Mouse (Mus musculus) stomach, embryonic 15.5 days (tissue): Measurements from ENCODE around the gene Atg7. TPM values are rescaled to one million over a fixed set of nuclear protein-coding genes. Genes with fewer than 3 reads are reported as not detected.
"Not testable (repeated sequence)": the region's sequence is repeated elsewhere in the genome, so short reads cannot be mapped to it uniquely, and the experiment has no call there.

Experiments
- ATAC-seq: fragments of 200-750 bp; cut with Nextera tagmentation; 2 replicates; pipeline ENCODE4 v1.8.0; 2017; ENCODE audit warnings: low read depth, moderate number of reproducible peaks, moderate TSS enrichment; ENCODE audit not compliant: insufficient read depth, low FRiP score
- H3K27ac ChIP-seq: fragments of 300-500 bp; sonication (generic); 2 replicates; pipeline ENCODE4 v1.5.1; 2015; ENCODE audit warnings: mild to moderate bottlenecking, inconsistent platforms
- H3K27me3 ChIP-seq: fragments of 300-500 bp; sonication (generic); replicated peaks from 2 replicates; pipeline ENCODE4 v1.6.1; 2015; ENCODE audit warnings: inconsistent platforms
- H3K36me3 ChIP-seq: fragments of 300-500 bp; sonication (generic); 2 replicates; pipeline ENCODE4 v1.6.1; 2015; ENCODE audit warnings: inconsistent platforms
- H3K4me1 ChIP-seq: fragments of 300-500 bp; sonication (generic); 2 replicates; pipeline ENCODE4 v1.6.1; 2015; ENCODE audit warnings: inconsistent platforms
- H3K4me2 ChIP-seq: fragments of 300-500 bp; sonication (generic); 2 replicates; pipeline ENCODE4 v1.6.1; 2015; ENCODE audit warnings: mild to moderate bottlenecking, inconsistent platforms
- H3K4me3 ChIP-seq: fragments of 300-500 bp; sonication (generic); replicated peaks from 2 replicates; pipeline ENCODE4 v1.5.1; 2015; ENCODE audit warnings: inconsistent platforms
- H3K9ac ChIP-seq: fragments of 300-500 bp; sonication (generic); 2 replicates; pipeline ENCODE4 v1.6.1; 2015; ENCODE audit warnings: inconsistent platforms
- H3K9me3 ChIP-seq: fragments of 300-500 bp; sonication (generic); 2 replicates; pipeline ENCODE4 v1.6.1; 2016; ENCODE audit warnings: inconsistent platforms
- WGBS: fragments of 180-500 bp; shearing (Covaris S2); methylation state at CpG from one replicate; pipeline ENCODE4 v1.1.7; 2015; 5-methylcytosine and 5-hydroxymethylcytosine counted together
- polyA plus RNA-seq: library from polyadenylated mRNA; unstranded; fragments of >200 nt; fragmentation: Nextera tagmentation; extraction: Ambion mirVana; gene quantifications from 2 replicates; pipeline ENCODE4 v1.2.1, GENCODE M21; 2015

The Atg7 gene
- polyA plus RNA-seq: 18.4 and 20.7 TPM in 2 replicates

DNA sequence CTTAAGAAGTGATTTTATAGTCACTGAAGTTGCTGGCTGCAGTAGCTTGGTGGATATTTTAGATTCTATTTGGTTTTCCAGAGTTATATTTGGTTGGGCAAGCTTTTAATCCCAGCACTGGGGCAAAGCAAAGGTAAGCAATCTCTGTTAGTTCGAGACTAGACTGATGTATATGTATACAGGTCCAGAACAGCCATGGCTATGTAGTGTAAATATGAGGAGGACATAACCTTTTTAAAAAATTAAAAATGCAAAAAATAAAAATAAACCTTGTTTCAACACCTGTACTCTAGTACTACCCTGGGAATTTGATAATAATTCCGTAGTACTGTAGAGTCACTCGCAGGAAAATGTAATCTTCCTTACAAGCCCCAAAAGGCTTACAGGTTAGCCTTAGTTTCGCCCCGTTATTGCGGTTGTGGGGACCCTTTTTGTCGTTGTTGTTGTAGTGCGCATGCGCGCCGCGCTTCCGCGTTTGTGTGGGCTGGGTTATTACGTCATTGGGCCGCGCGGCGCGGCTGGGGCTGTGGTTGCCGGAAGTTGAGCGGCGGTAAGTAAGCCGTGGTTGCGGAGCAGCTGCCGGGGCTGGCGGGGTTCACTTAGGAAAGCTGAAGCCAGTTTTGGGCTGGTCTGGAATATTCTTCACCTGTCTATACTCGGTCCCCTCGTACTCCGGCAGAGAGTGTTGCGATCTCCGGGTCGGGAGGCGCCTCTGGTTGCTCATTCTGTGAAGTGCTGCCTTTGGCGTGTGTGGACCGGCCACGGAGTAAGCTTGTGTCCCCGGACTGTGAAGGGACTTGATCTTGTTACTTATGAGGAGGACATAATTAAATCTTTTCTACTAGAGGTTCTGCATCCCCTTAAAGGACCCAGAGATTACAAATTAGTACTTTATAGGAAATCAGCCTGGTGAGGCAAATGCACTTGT is at the start of gene Atg7:
Gene Atg7, plus strand, starts transcription at position 497 of the 928 bp plus-strand sequence.
- Histone ChIP-seq H3K27ac (peak within 1 kb of the TSS; percentile 51; the same call in 1 of the 2 replicates), H3K4me3 (peak within 1 kb of the TSS; percentile 73), H3K4me1 (peaks cover 5% of the 10 kb centered on the region), H3K36me3 (no peaks in the 10 kb centered on the region), H3K27me3 (no peaks in the 10 kb centered on the region), H3K9me3 (no peaks in the 10 kb centered on the region), H3K9ac (peak within 1 kb of the TSS; percentile 57; the same call in 1 of the 2 replicates), H3K4me2 (peak within 1 kb of the TSS; percentile 72)
- under 1% methylated on average over 38 of the region's 38 CpGs for WGBS
- ATAC-seq: peak; percentile 86

DNA sequence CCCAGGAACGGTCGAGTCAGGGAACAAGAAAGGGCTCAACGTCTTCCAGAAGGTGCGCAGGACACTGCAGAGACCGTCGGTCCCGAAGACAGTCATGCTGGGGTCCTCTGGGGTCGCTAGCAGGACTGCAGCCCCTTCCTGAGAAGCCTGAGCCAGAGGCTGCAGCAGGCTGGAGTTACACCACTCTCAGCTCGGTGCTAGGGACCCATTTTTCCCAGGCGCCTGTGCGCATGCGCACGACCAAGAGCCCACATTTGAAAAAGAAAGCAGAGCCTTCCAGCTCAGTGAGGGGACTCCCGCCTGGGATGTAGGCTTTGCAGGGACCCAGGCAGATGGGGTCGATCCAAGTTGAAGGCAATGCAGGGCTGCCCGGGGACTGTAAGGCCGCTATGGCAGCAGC is 28.8 kb upstream of the Atg7 start:
- H3K4me2 ChIP-seq, H3K4me3 ChIP-seq, ATAC-seq, H3K4me1 ChIP-seq, H3K27ac ChIP-seq, H3K27me3 ChIP-seq, H3K36me3 ChIP-seq, H3K9me3 ChIP-seq, H3K9ac ChIP-seq: not testable (repeated sequence)
- 3% methylated on average over 10 of the region's 17 CpGs for WGBS

DNA sequence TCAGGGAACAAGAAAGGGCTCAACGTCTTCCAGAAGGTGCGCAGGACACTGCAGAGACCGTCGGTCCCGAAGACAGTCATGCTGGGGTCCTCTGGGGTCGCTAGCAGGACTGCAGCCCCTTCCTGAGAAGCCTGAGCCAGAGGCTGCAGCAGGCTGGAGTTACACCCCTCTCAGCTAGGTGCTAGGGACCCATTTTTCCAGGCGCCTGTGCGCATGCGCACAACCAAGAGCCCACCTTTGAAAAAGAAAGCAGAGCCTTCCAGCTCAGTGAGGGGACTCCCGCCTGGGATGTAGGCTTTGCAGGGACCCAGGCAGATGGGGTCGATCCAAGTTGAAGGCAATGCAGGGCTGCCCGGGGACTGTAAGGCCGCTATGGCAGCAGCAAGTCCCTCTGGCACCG is 9.0 kb upstream of the Atg7 start:
- not testable (repeated sequence) for H3K9ac ChIP-seq, H3K4me1 ChIP-seq, H3K4me2 ChIP-seq, H3K4me3 ChIP-seq, H3K27me3 ChIP-seq, H3K36me3 ChIP-seq, ATAC-seq, H3K27ac ChIP-seq, H3K9me3 ChIP-seq
- WGBS: no CpG with 5 or more reads among the region's 14 CpGs

DNA sequence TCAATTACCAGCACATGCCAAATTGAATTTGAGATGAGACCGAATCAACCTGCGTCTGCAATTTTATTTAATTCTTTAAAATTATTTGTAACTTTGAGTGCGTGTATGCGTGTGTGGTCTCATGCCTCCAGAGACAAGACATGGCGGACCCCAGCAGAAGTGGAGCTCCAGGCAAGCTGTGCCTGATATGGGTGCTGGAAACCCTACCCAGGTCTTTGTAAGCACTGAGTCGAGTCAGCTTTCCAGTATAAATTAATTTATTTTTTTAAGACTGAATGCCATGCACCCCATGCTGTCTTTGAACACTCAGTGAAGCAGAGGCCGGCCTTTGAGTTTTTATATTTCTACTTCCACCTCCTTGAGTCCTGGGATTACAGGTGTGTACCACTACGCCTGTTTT is 819 bp downstream of the Atg7 start:
- WGBS: 46% methylated on average over 8 of the region's 8 CpGs
- H3K36me3 ChIP-seq: no peaks in the 10 kb centered on the region
- no peaks in the 10 kb centered on the region for H3K9me3 ChIP-seq
- H3K27me3 ChIP-seq: no peaks in the 10 kb centered on the region
- H3K4me1 ChIP-seq: peaks cover 5% of the 10 kb centered on the region
- 0 out of 2 replicates have a peak overlapping the region, but pooled peaks have one; percentile 51 for H3K27ac ChIP-seq
- peak overlapping the region; percentile 73 for H3K4me3 ChIP-seq
- H3K4me2 ChIP-seq: peak overlapping the region; percentile 72
- peak overlapping the region; percentile 57; the same call in 1 of the 2 replicates for H3K9ac ChIP-seq
- no peak for ATAC-seq

DNA sequence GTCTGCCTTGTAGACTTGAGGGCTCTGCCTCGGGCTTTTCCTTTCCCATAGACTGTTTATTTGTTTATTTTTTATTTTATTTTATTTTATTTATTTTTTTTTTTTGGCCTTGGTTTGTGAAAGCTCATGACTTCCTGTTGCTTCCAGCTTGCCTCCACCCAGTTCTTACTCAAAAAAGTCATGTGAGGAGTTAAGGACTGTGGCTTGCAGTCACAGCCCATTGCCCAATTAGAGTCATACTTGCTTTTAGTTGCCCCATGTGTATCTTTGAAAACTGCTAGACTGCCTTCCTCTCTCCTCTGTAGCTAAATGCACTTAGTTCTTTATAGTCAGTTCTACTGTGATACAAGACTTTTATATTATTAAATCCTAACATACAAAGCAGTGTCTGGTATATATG is 1.6 kb downstream of the Atg7 start:
- no peak overlapping the region for H3K4me3 ChIP-seq
- 76% methylated on average over 1 of the region's 1 CpGs for WGBS

DNA sequence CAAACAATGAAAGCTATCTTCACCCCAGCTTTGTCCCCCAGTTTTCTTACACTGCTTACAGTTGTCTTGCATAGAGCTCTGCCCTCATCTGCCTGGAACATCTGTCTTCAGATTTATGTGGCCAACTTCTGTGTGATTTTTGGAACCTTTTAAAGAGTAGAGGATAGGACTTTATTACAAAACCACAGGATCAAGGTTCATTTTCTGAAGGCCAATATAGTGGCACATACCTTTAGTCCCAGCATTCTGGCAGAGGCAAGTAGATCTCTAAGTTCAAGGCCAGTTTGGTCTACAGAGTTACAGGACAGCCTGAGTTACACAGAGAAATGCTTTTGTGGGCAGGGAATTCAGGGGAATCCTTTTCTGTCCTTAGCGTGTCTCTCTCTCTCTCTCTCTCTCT is 3.3 kb downstream of the Atg7 start:
- 72% methylated on average over 1 of the region's 1 CpGs for WGBS

More for the DNA sequence above, 1.6 kb downstream of the Atg7 start:
- Histone ChIP-seq H3K9ac (no peak overlapping the region), H3K4me1 (peaks cover 5% of the 10 kb centered on the region), H3K4me2 (no peak overlapping the region), H3K27me3 (no peaks in the 10 kb centered on the region), H3K27ac (no peak overlapping the region), H3K36me3 (no peaks in the 10 kb centered on the region), H3K9me3 (no peaks in the 10 kb centered on the region)
- ATAC-seq: no peak

DNA sequence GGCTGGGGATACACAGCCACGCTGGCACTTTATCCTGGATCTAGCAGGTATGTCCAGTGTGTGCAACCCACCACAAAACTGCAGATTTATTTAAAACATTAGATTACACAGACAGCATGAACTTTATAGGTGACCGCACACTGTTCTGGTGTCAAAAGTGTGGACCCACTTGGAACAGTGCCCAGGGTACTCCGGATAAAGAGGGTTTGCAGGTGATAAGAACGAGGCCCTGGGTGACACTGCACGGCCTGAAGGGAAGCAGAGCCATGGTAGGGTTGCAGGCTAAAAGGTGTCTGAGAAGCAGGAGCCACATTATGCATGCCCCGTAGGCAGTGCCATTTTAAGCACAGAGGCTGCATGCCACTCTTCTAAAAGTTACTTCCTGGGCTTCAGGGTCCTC is 4.1 kb downstream of the Atg7 start:
- Histone ChIP-seq H3K27me3 (no peaks in the 10 kb centered on the region), H3K4me2 (no peak overlapping the region), H3K36me3 (no peaks in the 10 kb centered on the region), H3K27ac (no peak overlapping the region), H3K9me3 (no peaks in the 10 kb centered on the region), H3K9ac (no peak overlapping the region), H3K4me1 (peaks cover 5% of the 10 kb centered on the region), H3K4me3 (no peak overlapping the region)
- 80% methylated on average over 6 of the region's 6 CpGs for WGBS
- ATAC-seq: no peak

More for the DNA sequence above, 3.3 kb downstream of the Atg7 start:
- H3K9ac ChIP-seq: no peak overlapping the region
- no peaks in the 10 kb centered on the region for H3K9me3 ChIP-seq
- no peaks in the 10 kb centered on the region for H3K27me3 ChIP-seq
- peaks cover 5% of the 10 kb centered on the region for H3K4me1 ChIP-seq
- ATAC-seq: no peak
- H3K36me3 ChIP-seq: no peaks in the 10 kb centered on the region
- H3K4me3 ChIP-seq: no peak overlapping the region
- H3K4me2 ChIP-seq: no peak overlapping the region
- no peak overlapping the region for H3K27ac ChIP-seq

DNA sequence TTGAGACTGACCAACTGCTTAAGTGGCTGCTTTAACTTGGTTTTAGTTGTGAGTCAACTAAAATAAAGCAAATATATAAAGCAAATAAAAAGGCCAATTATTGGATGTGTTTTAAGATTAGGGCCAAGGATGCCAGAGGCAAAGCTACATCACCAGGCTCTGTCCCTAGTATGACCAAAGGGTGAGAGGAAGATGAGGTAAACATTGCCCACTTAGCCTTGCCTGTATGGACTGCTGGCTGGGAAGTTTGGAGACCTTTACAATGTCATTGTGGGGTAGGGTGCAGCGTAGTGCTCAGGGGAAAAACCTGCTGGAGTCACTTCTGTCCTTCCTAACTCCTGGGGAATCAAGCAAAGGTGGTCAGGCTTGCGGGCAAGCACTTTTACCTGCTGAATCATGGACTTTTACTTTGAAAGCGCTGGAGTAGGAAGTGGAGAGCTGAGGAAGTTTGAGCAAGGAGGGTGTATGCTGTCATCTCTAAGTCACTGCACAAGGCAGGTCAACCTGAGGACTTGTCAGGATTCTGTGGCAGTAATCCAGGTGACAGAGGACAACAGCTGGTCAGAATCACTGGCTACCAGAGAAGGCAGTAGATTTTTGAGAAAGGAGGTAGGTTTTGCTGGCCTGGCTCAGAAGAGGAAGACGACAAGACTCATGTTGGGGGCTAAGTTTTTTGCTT is 5.6 kb downstream of the Atg7 start:
- no peak overlapping the region for H3K4me3 ChIP-seq
- no peak for ATAC-seq
- WGBS: 78% methylated on average over 4 of the region's 4 CpGs

DNA sequence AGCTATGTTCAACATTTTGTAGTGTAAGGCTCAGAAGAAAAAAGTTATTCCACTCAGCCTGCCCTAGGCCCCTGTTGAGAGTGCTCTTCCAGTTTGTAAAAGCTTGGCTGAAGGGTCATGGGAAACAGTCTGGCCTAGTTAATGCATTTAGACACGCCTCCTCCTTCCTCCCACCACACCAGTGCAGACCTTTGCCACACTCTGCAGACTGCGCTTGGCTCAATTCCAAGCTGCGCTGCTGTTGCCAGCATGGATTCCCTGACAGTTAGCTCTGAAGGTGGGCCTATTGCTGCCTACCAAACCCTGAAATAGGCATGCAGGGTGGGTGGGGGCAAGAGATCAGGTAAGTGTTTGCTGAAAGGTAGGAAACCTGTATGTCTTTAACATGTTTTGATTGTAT is 9.3 kb downstream of the Atg7 start:
- whole genome bisulfite sequencing: 56% methylated on average over 3 of the region's 3 CpGs
- no peak overlapping the region for H3K4me3 ChIP-seq
- ATAC-seq: no peak
- H3K9ac ChIP-seq: no peak overlapping the region
- no peak overlapping the region for H3K4me2 ChIP-seq
- no peaks in the 10 kb centered on the region for H3K4me1 ChIP-seq
- no peak overlapping the region for H3K27ac ChIP-seq
- no peaks in the 10 kb centered on the region for H3K9me3 ChIP-seq
- H3K36me3 ChIP-seq: no peaks in the 10 kb centered on the region
- H3K27me3 ChIP-seq: no peaks in the 10 kb centered on the region

More for the DNA sequence above, 5.6 kb downstream of the Atg7 start:
- Histone ChIP-seq H3K9me3 (no peaks in the 10 kb centered on the region), H3K4me1 (peaks cover 4% of the 10 kb centered on the region), H3K36me3 (no peaks in the 10 kb centered on the region), H3K9ac (no peak overlapping the region), H3K27ac (no peak overlapping the region), H3K4me2 (no peak overlapping the region), H3K27me3 (no peaks in the 10 kb centered on the region)

DNA sequence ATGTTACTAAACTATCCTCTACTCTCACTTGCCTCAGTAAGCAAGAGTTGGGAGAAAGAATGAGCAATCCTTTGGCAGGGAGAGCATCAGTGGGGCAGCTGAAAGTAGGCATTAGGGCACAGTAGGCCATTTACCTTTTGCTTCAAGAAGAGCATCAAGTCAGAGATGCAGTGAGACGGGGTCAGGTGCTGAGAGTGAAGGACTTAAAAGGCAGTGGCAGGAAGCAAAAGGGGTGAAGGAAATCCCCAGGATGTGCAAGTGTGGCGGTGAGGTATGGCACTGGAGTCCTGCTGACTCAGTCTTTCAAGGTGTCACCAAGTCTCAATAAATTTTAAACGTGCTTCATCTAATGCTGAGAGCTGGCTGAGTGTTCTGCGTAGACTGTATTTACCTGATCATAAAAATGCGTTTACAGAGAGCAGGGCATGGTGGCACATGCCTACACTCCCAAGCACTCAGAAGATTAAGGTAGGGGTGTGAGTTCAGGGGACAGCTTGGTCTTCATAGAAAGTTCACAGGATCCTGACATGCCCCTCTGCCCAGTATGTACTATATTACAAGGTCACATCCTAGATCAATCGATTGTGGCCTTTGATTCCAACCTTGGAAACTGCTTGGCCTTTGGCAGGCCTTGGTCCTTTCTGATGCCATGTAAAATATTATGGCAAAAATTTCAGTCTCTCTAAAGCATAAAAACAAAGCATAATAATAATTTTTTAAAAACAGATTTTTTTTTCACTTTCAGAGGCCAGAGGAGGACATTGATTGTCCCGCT is 14.1 kb downstream of the Atg7 start:
- H3K4me3 ChIP-seq: no peak overlapping the region
- H3K27ac ChIP-seq: no peak overlapping the region
- no peaks in the 10 kb centered on the region for H3K27me3 ChIP-seq
- no peaks in the 10 kb centered on the region for H3K4me1 ChIP-seq
- no peaks in the 10 kb centered on the region for H3K36me3 ChIP-seq
- ATAC-seq: no peak
- H3K9me3 ChIP-seq: no peaks in the 10 kb centered on the region
- no peak overlapping the region for H3K9ac ChIP-seq
- no peak overlapping the region for H3K4me2 ChIP-seq
- WGBS: 77% methylated on average over 7 of the region's 7 CpGs

DNA sequence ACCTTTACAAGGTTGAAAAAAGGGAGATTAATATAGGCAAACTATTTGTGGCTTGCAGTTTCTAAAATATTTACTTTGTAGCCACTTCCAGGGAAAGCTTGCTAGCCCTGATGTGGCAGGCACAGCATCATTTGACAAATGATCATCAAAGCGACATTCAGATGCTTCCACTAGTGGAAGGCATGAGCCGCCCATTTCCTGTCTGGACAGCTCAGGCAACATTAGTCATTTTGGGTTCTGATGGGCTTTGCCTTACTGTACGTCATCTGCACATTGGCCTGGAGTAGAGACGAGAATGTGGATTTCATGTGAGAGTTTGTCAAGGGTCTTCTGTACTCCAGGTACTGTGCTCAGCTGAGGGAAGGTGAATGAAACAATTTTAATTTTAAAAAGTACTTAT is 14.9 kb downstream of the Atg7 start:
- no peak overlapping the region for H3K27ac ChIP-seq
- no peak overlapping the region for H3K4me2 ChIP-seq
- H3K27me3 ChIP-seq: no peaks in the 10 kb centered on the region
- no peak overlapping the region for H3K4me3 ChIP-seq
- ATAC-seq: no peak
- no peak overlapping the region for H3K9ac ChIP-seq
- no peaks in the 10 kb centered on the region for H3K4me1 ChIP-seq
- no peaks in the 10 kb centered on the region for H3K9me3 ChIP-seq
- 43% methylated on average over 4 of the region's 4 CpGs for WGBS
- H3K36me3 ChIP-seq: no peaks in the 10 kb centered on the region
